Mouse (Mus musculus) granulocyte monocyte progenitor cell, adult 5-6 weeks (primary cell): Measurements from ENCODE around the gene Cd180. TPM values are rescaled to one million over a fixed set of nuclear protein-coding genes. Genes with fewer than 3 reads are reported as not detected.
"Not testable (repeated sequence)": the region's sequence is repeated elsewhere in the genome, so short reads cannot be mapped to it uniquely, and the experiment has no call there.

Source experiments
- ATAC-seq: replicated peaks from 2 replicates; pipeline ENCODE4 v1.8.0; 2016; ENCODE audit warnings: mild to moderate bottlenecking, moderate TSS enrichment, inconsistent platforms; ENCODE audit not compliant: poor library complexity, severe bottlenecking
- total RNA-seq, 2 experiments: library from RNA; stranded (forward) in 1 of 2; stranded (reverse) in 1 of 2; fragments of 200-712, 200-1000 nt in 1 of 2; fragments of >200 nt in 1 of 2; fragmentation: Nextera tagmentation in 1 of 2; gene quantifications; 2 replicates each; pipeline ENCODE4 v1.2.3; 2014 to 2017

Gene Cd180
- total RNA-seq, 2 experiments from 2014 or later: 22.1 to 37.9 TPM

DNA sequence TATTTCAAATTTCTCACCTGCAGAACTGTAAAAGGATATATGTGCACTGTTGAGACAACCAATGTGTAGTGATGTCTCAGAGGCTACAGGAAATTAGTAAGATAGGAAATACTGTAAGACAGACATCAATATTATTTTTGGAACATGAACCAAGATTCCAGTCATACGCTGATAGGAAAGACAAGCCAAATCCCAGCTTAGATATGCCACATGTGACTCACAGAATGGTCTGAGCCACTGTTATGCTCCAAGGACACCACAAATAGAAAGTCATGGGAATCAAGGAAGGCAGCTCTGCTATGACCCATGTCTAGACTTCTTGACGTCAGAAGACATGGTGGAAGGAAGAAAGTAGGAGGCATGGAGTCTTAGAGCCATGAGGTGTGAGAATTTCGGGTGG, 19.3 kb upstream of the Cd180 start:
- no peak for ATAC-seq

DNA sequence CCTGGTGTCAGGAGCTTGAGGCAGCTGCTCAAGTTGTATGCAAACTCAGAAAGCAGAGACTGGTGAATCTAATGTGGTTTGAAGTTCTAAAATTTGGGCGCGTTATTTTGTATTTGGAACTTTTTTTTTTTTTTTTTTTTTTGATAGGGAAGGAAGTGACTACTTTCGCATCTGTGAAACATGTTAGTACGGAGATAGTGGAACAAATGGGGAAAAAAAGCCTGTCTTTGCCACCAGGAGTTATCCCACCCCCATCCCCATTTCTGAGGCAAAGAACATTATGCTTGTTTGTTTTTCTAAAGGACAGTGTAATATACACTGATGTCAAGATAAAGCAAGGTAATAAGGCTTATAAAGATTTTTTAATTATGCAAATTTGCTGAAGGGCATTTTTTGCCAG, 15.8 kb upstream of the Cd180 start:
- ATAC-seq: peak; percentile 56; the same call in 1 of the 2 replicates

DNA sequence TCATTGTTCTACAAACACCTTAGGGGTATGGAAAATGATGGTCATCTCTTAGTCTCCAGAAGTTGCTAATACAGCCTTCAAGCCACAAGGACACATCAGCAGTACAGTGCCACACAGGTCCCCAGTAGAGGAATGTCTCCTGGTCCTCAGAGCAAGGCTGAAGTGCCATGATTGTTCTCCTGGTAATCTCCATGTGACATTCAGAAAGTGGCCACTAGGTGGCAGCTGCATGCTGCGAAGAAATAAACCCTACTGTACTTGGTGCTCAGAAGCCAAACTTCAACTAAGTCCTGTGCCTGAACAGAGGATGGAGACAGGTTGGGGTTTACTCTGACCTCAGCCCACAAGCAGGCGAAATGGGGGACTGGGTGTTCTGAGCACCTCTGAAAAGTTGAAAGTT, 14.9 kb upstream of the Cd180 start:
- peak; percentile 90 for ATAC-seq

DNA sequence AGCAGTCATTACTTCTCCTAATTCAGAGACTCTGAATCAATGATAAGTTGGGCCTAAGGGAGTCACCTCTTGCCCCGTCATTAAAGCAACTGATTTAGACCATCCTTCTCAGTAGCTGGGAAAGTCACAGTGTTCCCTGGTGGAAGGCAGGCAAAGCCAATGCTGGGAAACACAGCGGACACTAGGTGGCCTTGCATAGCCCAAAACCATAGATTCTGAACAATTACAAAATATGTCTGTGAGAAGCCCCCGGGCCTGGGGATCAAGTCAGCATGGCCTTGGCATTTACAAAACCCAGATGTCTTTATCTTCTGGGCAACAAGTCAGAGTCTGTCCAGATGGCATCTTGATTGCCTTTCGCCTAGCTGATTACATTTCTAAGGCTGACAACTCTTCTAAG, 8.5 kb upstream of the Cd180 start:
- ATAC-seq: no peak

DNA sequence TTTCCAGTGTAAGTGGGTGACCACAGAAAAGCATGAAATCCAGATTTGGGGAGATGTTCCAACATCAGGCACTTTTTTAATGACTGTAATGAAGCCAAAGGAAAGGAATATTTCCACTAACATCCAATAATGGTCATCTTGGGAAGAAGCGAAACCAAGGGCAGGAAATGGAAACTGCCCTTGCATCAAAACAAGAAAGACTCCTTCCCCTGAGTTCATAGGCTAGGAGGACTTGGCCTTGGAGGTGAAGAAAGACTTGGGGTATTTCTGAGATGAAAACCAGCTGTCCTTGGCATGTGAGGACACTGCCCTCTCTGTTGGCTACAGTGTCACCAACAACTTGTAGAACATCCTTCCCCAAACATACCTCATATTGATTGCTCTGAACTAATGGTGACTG, 5.2 kb upstream of the Cd180 start:
- ATAC-seq: peak; percentile 66

DNA sequence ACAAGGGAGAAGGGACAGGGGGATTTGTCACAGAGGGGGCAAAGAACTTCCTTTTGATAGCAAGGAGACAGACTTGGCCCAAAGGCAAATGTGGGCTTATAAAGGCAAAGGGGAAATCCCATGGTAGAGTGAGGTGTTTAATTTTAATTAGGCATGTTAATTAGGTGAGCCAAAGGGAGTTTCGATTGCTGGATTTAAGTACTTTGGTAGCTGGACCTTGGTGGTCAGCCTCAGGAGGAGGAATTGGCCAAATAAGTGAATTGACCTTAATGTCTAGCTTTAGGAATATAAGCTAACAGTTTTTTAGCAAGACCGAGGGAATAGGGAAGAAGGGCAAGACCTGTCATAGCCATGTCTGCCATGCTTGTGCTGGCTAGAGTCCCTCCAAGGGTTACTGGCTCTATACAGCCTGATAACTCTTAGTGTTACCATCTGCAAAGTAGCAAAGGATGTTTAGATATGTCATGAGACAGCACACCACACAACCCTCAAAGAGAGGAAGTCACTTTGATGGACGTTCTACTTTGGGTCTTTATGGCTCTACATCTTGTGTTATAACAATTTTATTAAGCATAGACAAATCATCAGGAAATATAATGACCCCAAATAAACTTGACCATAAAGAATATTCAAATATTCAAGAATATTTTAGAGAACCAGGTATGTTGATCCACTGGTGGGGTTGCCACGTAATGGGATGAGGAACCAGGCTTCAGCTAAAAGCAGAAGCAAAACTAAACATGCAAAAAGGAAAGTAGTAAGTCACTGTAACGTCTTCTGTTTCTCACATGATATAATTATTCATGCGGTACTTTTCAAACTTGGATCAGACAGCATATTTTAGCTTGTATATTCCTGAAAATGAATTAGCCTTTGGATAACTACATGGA, 3.9 kb upstream of the Cd180 start:
- ATAC-seq: peak; percentile 60

DNA sequence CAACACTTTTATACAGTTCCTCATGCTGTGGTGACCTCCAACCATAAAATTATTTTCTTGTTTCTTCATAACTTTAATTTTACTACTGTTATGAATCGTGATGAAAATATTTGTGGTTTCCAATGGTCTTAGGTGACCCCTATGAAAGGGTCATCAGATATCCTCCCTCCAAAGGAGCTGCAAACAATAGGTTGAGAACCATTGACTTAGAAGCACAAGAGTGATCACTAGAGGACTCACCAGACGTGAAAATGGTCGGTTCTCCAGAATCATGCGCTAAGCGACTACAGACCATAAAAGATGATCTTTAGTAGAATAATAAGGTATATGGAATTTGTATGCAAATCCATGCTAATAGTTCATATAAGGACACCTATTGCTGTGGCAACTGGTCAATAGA, 3.2 kb upstream of the Cd180 start:
- peak; percentile 5; the same call in 1 of the 2 replicates for ATAC-seq

DNA sequence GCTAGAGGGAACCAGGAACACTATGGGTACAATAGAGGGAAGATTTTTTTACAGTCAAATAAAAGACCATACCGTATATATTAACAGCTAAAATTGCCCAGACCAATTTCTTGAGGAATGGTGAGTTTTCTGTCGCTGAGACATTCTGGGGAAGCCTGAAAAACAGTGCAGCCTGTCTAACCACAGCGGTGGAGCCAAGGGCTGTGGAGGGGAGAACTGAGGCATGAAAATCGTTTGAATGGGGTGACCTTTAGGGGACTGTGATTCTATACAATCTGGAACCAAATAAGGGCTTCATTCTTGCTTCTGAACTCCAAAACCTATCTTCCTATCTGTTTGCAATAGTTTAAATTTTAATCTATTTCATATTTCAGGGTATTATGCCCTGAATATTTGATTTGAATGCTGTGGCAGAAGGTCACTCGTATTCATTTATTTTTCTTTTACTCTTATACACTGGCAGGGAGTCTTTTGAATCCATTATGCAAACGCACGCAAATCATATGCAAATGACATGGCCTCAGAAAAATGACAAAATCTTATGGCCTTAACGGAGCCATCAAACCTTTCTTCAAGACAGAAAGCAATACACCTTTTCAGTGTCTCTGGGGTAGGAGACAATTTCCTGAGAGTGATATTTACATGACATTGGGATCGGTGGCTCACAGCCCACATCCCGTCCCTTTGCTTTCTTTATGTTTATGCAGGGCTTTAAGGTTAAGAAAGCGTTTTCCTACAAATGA, 1.8 kb upstream of the Cd180 start:
- no peak for ATAC-seq

DNA sequence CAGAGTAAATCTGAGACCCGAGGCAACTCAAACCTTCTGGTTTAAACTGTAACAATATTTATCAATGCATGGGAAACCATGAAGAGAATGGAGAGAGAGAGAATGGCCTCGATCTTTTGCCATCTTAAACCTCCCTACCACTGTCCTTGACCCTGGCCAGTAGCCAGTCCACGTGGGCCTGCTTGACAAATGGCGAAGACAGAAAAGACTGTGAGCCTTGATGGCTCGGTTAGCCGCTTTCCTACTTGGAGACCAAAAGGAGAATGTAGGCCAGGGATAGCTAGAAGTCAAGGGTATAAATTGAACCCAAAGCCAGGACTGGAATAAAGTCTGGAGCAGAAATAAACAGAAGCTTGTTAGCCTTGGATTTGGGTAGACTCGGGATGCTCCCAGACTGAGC, 796 bp downstream of the Cd180 start:
- ATAC-seq: no peak

DNA sequence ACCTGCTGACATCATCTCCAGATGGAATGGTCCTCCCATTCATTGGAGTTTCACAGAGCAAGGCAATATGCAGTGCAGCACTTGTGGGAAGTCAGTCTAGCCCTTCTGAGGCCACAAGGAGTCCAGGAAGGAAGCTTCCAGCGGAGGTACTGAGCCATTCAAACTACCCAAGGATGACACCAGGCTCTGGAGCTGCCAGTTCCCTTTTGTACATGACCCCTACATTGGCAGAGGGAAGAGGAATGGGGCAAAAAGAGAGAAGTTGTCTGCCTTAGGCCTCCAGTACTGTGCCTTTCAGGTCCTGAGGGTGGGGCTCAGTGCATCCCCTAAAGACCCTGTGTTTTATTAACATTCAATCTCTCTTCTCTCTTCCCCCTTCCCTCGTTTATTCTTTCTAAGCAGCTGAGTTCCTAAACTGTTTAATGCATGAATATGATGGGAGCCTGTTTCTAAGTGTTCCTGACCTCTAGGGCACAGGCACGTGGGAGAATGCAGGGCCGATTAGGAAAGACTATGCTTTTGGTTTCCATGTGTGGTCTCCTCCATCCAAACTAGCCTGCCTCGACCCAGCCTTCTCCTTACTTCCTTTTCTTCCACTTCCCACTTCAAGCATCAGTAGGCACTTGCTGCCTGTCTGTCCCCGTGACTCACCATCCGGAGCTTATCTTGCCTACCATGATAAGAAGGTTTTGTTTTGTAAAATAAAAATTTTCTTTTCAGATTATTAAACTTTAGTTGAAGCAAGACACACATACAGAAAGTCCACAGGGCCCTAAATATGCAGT, 2.0 kb downstream of the Cd180 start:
- peak; percentile 76 for ATAC-seq

DNA sequence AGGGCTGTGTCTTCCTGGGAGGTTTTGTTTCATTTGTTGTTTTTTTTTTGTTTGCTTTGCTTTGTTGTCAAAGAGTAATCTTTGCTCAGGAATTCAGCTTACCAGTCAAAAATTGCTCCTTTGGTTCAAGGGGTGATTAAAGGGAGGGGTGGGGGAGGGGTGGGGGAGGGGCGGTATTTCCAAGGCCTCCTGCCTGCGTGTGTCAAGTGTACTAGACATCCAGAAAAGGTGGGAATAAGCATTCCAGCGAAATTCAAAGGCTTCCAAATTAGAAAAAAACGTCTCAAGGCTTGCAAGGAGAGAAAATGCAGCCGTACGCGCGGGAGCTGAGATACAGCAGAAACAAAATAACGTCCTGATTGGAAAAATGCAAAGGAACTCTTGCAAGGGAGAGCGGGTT, 5.0 kb downstream of the Cd180 start:
- no peak for ATAC-seq

DNA sequence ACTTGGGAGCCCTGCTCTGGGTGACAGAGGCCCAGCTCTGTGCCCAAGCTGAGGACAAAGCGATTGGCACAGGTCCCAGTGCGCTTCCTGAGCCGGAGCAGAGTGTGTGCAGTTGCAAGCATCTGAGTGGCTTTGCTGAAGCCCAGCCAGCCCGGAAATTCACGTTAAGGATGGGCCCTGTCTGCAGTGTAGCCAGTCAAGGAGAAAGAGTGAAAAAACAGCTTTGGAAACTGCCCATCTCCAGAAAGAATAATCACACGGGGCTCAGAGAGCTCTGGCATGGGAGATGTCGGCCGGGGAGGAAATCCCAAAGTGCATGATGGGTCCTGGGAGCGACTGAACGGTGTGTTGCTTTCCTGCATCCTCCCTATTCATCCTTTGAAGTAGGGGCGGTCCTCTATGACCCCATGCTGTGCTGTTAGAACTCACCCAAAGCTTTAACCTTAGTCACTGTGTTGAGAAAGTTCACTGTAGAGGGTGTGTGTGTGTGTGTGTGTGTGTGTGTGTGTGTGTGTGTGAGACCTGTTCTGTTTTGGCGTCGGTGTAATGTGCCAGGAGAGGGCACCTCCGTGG, 5.5 kb downstream of the Cd180 start:
- ATAC-seq: peak; percentile 44

DNA sequence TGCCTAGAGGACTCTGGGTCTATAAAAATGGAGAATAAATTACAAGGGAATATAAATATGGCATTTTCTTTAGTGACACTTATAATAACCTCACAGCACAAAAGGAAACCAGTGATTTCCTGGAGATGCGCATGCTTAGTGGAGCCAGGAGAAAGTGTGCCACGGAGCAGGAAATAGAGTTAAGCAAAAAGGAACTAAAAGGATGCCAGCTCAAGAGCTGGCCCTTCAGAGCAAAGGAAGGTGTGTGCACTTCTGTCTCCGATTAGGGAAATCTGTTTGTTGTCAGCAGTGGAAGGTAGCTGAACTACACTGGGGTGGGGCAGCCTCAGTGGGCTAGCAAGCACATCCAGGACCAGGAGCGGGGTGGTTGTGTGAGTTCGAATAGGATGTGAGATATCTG, 6.8 kb downstream of the Cd180 start:
- peak; percentile 32 for ATAC-seq

DNA sequence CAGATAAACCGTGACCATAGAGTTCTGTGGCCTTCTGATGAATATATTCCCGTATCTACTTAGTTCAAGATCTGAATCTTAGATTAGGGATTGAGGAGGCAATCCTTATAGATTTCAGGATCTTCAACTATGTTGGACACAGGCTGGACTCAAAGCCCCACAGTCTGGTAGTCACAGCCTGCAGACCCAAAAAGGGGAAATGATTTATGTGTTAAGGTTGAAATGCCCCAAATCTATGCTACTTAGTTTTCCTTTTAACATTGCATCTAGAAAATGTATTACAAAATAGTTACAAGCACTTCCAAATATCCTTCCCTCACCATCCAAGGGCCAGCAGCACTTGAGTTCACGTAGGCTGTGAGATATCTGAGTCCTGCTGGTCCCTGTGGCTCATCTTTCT, 7.4 kb downstream of the Cd180 start:
- peak; percentile 65 for ATAC-seq

DNA sequence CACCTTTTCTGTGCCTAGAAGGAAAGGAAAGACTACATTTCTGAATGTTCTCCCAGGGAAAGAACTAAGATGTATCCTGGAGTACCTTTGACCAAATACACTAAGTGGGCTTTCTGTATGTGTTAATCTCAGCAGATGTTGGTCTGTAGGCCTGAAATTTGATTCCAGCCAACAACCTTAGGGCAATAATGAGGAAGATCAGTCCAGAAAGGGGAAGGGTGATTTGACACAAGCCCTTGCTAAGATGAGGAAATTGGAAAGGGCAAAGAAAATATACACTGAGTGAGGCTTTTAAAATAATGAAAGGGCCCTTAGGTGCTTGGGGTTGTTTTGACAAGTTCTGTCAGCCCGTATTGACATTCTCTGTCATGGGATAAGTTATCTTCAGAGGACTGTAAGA, 23.6 kb downstream of the Cd180 start:
- ATAC-seq: peak; percentile 92

DNA sequence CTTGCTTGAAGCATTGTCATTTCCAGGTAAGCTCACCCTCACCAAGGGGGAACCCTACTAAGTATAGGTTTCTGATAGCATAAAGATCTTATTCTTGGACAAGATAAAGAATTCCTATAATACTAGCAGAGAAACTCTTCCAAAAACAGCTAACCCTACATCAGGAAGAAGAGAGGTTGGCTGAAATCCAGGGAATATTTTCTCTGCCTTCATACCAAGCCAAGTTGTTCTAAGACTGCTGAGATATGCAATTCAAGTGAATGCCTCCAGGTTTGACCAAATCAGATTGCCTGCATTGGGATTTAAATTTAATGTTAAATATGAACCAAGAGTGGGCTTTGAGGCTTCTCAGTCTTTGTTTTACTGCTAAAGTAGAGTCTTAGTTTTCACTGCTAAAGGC, 32.1 kb downstream of the Cd180 start:
- ATAC-seq: no peak

DNA sequence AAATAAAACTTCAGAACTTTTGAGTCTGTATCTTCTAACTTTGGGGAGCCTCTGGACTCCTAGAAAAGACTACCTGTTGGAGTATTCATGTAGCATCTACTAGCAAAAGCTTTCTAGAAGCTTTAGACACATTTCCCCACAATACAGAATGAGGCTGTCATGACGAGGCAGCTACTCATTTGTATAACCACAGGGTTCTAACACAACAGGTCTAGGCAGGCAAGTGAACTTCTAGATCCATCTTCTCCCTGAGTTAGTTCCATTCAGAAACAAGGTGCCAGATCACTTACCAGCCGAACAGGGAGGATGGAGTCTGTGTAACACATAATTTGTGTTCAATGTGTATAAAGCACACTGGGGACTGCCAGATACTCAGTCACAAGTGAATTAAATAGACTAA, 32.5 kb downstream of the Cd180 start:
- no peak for ATAC-seq

DNA sequence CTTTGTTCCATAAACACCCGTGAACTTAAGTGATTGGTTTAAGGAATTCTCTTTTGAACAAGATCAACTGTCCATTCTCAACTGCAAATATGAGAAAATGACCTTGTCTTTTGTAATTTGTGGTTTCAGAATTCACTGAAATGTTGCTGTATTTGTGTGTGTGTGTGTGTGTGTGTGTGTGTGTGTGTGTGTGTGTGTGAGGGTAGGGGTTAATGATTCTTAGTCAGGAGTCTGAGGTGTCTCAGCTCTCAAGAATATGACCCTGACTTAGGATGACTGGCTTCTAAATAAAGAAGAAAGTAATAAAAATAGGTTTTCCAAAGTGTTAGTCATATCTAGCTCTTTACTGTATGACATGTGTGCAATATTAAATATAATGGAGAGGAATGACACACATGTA, 33.5 kb downstream of the Cd180 start:
- no peak for ATAC-seq

DNA sequence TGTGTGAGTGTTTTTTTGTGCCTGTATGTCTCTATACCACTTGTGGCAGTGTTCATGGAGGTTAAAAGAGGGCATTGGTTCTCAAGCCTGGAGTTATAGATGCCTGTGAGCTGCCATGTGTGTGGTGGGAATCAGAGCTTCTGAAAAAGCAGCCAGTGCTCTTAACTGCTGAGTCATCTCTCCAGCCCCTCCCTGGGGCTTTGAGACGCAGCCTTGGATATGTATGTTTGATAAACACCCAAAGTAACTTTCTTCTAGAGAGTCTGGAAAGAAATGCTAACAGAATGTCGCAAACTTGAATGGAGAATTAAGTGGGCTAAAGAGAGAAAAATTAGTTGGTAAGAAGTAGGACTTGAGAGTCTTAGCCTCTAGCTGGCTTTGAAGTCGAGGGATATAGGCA, 34.7 kb downstream of the Cd180 start:
- no peak for ATAC-seq

DNA sequence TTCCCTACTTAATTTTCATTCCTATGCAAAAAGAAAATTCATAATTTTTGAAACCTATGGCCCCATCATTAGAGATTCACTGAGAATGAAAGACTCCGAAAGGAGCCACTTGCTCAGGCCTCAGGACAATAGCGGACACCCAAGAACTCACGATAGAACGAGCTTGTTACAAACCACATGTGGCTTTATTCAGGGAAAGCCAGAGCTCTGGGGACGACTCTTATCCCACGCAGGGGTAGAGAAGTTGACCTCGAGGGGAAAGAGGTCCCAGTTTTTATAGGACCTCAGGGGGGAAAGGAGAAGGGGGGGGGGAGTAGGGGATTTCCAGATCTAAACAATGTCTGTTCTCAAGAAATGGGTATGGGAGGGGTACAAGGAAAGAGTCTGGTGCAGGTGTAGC, 35.6 kb downstream of the Cd180 start:
- ATAC-seq: not testable (repeated sequence)

DNA sequence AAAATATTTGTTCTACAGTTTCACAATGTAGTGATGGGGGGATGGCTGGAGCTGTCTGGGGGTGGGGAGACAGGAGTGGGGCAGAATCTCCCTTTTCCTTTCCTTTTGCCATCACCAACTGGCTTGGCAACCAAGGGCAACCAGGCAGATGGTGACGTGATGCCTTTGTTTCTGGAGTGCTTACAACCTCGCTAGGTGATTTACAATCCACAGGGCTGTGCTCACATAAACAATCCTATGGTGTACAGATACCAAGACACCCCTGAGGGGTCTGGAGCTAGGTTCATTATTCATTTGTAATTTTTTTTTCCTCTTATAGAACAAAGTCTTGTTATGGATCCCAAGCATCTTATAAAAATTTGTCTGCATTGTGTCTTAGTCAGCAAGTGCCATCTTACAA, 39.7 kb downstream of the Cd180 start:
- no peak for ATAC-seq
